Mouse (Mus musculus): ENCODE results near the gene Hax1. TPM values are rescaled to one million over a fixed set of nuclear protein-coding genes. Genes with fewer than 3 reads are reported as not detected.

The Hax1 gene
- 10 to 100 TPM; 45.2 to 50.2 TPM for total RNA-seq (2021)
- long read RNA-seq, experiment 1, transcript Hax1-201 (7 exons, 1,139 nt), result major isoform, 24 of 32 reads
- long read RNA-seq, experiment 1, partial matches to known transcripts, result 1 of 32 reads
- long read RNA-seq, experiment 1, other reads (novel, unspliced or antisense), result 3 of 32 reads
- long read RNA-seq, experiment 2, transcript Hax1-201 (7 exons, 1,139 nt), result major isoform, 27 of 35 reads
- long read RNA-seq, experiment 2, partial matches to known transcripts, result 0 of 35 reads
- long read RNA-seq, experiment 2, other reads (novel, unspliced or antisense), result 1 of 35 reads

GRCm38 (mm10) chr3:89998612-89999054, at the start of gene Hax1:
Gene Hax1, minus strand, starts transcription at chr3:89998780.
- intact Hi-C loops (cut with DNase I; ENCODE audit: low total_unique reads), result no loop called here
- peak; percentile 92 for DNase-seq

DNA sequence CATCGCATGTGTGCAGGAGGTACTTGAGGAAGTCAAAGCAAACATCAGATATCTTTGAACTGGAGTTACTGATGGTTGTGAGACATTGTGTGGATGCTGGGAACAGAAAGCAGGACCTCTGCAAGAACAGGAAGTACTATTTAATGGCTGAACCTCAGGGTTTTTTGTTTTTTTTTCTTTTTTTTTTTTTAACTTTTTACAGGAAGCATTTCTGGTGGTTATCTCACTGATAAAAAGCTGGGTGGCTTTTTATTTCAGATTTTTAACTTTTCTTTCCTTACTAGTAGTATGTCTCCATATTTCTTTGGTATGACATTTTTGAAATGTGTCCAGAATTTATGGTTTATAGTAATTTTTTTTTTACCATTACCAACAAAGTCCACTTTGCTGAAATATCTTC, 37.7 kb upstream of the Hax1 start:
- no peak for DNase-seq
- intact Hi-C loops (cut with DNase I; ENCODE audit: low total_unique reads), result no loop called here

DNA sequence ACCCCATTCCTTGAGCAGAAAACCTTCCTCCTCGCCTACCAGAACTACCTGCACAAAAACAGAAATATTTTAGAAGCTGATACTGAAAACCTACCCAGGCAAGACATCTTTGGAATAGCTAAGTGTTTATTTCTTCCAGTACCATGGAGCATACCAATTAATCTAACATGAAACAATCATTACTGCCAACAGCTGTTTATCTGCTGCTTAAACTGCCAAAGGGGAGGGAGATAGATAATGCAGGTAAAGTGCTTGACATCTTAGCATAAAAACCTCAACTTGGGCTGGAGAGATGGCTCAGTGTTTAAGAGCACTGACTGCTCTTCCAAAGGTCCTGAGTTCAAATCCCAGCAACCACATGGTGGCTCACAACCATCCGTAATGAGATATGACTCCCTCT, 36.1 kb upstream of the Hax1 start:
- DNase-seq, result no peak
- intact Hi-C loops (cut with DNase I; ENCODE audit: low total_unique reads), result no loop called here

DNA sequence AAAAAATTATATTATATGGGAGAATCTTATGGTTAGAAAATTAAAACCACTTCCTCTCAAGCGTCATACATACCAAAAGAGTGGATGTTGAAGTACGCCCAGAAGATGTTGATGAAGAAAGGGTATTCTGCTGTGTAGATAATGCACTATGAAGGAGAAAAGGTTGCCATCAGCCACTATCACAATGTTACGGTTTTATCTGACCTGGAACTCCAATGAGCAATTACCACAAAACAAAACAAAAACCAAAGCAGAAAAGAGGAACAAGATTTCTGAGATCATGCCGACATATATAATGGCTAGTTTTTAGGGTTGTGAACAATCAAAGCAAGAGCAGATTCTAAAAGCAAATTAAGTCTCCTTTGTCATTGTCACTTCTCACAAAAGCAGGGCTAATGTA, 18.0 kb upstream of the Hax1 start:
- no peak for DNase-seq
- intact Hi-C loops (cut with DNase I; ENCODE audit: low total_unique reads), result loop anchor here (10.0 kb wide), 1 partner anchor 1702 kb away; no protein-coding TSS in a partner anchor

GRCm38 (mm10) chr3:90010291-90010690, 11.7 kb upstream of the Hax1 start:
- DNase-seq, result no peak
- intact Hi-C loops (cut with DNase I; ENCODE audit: low total_unique reads), result loop anchor here (10.0 kb wide), 1 partner anchor 1695 kb away; no protein-coding TSS in a partner anchor

- DNase-seq, result no peak
- intact Hi-C loops (cut with DNase I; ENCODE audit: low total_unique reads), result no loop called here
Measured at GRCm38 (mm10) chr3:90004091-90004796, 5.7 kb upstream of the Hax1 start.

DNA sequence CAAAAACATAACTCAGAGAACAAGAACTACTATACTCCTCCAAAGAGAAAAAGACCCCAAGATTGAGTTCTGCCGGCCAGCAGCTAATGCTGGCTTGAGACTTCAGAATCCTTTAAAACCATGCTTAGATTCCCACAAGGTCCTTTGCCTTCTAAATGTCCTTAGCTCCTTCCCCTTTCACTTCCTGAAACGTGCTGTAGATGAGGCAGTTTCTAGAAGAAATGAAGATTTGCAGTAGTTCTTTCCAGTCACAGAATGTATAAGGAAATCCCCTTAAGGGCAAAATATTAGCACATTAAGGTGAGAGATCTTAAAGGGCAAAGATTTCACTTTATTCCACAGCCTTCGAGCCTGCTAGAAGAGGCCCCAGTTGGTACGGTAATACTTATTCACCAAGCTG, 1.2 kb upstream of the Hax1 start:
- DNase-seq, result no peak
- intact Hi-C loops (cut with DNase I; ENCODE audit: low total_unique reads), result no loop called here

GRCm38 (mm10) chr3:89999090-89999489, 510 bp upstream of the Hax1 start:
- DNase-seq, result no peak
- intact Hi-C loops (cut with DNase I; ENCODE audit: low total_unique reads), result no loop called here

DNA sequence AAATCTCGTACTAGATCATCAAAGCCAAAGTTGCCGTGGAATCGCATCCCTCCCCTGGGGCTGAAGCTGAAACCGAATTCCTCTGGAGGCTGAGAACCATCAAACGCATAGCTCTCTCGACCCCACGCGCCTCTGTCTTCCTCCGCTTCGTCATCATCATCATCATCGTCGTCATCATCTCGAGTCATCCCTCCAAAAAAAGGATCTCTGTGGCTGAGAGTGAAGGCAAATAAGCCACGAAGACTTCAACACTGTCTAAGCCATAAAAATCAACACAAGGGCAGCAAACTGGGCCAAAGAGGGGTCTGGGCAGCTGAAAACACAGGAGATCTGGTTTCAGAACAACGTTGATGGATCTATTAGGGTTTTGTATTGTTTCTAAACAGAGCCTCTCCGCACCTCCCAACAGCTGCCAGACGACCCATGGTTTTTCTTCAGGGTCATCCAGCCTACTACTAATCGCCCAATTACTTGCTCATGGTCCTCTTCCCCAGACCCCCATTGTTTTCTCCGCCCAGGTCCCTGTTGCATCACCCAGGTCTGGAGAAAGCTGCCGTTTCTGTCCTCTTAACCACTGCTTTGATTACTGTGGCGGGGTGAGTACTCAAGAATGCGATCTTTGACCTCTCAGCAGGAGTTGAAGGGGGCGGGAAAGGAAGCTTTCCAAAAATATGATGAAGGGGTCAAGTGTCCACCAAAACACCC, 637 bp downstream of the Hax1 start:
- intact Hi-C loops (cut with DNase I; ENCODE audit: low total_unique reads), result no loop called here
- no peak for DNase-seq

DNA sequence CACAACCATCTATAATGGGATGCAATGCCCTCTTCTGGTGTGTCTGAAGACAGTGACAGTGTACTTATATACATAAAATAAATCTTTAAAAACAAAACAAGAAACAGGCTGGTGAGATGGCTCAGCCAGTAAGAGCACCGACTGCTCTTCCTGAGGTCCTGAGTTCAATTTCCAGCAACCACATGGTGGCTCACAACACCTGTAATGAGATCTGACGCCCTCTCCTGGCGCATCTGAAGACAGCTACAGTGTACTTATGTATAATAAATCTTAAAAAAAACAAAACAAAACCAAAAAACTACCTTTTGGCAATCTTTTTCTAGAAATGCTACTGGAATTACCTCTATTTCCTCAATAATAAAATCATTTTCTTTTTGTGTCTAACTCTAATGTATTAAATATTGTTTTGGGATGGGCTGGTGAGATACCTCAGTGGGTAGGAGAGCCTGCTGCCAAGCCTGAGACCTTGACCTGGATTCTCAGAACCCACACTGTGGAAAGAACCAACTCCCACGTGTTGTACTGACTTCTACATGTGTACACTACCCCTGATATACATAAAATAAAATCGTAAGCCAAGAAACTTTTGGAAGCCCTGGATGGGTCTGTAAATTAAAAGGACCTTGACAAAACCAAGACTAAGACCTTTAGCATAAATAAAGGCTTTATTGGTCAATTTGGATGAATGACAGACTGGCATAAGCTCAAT, 3.6 kb downstream of the Hax1 start:
- intact Hi-C loops (cut with DNase I; ENCODE audit: low total_unique reads), result no loop called here
- no peak for DNase-seq

DNA sequence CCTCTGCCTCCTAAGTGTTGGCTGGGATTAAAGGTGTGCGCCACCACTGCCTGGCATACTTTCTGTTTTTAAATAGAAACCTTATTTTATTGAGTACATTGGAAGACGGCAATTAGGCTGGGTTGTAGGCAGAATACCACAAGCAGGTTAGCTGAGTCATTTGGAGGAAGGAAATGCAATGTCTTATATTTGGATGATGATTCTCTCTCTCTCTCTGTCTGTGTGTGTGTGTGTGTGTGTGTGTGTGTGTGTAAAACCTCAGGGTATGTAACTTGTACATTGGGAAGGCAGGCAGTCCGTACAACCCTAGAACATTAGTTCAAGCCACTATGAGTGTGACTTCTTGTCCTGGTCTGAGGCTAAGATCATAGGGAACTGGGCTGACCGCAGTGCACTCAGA, 10.8 kb downstream of the Hax1 start:
- no peak for DNase-seq
- intact Hi-C loops (cut with DNase I; ENCODE audit: low total_unique reads), result no loop called here

DNA sequence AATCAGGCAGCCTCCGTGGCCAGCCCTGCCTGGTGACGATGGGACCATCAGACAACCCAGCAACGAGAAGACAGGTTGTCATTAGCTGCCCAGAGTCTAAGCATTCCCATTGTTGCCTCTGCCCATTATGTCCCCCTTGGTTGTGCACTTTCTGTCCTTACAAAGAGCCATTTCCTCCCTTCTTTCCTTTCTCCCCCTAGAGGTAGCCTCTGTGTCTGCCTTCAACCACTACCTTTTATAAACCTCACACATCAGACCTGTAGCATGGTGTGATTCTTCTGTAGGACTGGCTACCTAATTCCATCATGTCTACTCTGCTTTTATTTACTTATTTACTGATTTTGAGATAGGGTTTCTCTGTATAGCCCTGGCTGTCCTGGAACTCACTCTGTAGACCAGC, 11.4 kb downstream of the Hax1 start:
- DNase-seq, result no peak
- intact Hi-C loops (cut with DNase I; ENCODE audit: low total_unique reads), result no loop called here

- no peak for DNase-seq
- intact Hi-C loops (cut with DNase I; ENCODE audit: low total_unique reads), result no loop called here
Measured at GRCm38 (mm10) chr3:89982426-89982825, 16.2 kb downstream of the Hax1 start.

DNA sequence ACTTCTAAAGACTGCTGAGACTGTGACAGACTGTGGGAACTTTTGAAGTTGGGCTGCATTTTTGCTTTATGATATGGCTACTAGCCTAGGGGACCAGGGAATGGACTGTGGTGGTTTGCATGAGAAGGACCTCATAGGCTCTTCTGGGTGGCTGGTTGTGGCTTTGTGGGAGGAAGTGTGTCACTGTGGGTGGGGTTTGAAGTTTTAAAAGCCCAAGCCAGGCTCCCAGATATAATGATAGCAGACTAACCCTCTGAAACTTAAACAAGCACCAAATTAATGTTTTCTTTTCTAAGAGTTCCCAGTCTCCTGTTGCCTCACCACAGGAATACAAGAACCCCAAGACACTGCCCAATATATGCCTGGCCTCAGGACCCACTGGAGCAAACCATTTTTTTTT, 21.7 kb downstream of the Hax1 start:
- intact Hi-C loops (cut with DNase I; ENCODE audit: low total_unique reads), result no loop called here
- no peak for DNase-seq

- DNase-seq, result no peak
- intact Hi-C loops (cut with DNase I; ENCODE audit: low total_unique reads), result no loop called here
Measured at GRCm38 (mm10) chr3:89968509-89968908, 30.1 kb downstream of the Hax1 start.

GRCm38 (mm10) chr3:89966946-89967345, 31.6 kb downstream of the Hax1 start:
- no peak for DNase-seq
- intact Hi-C loops (cut with DNase I; ENCODE audit: low total_unique reads), result no loop called here

- intact Hi-C loops (cut with DNase I; ENCODE audit: low total_unique reads), result no loop called here
- DNase-seq, result no peak
Measured at GRCm38 (mm10) chr3:89965972-89966371, 32.6 kb downstream of the Hax1 start.

DNA sequence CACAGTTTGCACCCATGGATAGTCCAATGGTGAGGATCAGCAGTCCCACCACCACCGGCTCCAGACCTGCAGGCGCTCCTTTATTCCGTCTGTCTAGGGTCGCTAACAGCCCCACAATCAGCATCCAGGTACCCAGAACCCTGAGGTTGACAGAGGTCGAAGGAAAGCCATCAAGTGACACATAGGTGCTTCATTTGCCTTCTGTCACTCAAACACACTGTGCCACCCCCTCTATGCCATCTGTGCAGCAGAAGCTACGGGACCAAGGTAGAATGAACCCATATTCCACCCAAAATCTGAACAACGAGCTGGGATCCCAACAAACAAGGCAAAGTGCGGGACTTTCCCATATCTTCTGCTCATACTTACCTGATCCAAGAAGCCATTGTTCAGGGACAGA, 33.0 kb downstream of the Hax1 start:
- intact Hi-C loops (cut with DNase I; ENCODE audit: low total_unique reads), result no loop called here
- no peak for DNase-seq

DNA sequence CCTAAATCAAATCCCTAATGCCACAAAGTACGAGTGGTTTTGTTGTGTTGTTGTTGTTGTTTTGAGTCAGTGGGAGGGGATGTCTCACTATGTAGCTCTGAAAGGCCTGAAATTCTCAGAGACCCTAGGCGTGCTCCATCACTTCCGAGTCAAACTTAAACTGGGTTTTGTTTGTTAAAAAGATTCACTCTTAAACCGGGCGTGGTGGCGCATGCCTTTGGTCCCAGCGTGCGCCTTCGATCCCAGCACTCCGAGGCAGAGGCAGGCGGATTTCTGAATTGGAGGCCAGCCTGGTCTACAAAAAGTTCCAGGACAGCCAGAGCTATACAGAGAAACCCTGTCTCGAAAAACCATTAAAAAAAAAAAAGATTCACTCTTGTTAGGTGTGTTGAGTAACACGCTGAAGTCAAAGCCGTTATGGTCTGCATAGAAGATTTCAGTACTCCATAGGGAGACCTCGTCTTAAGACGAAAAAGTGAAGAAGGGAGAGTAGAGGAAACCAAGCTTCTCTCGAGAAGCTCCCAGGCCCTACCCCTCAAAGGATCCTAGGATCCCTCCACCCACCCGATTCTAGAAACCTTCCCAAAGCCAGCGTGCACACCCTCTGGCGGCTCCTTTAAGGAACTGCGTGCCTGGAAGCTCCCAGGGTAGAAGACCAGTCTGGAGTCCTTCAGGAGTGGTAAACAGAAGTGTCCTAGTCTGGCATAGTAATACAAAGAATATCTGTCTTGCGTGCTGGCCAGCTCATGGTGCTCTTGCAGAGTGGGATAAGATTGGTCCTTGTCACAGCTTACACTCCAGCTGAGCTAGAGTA, 34.4 kb downstream of the Hax1 start:
- DNase-seq, result peak; percentile 65
- intact Hi-C loops (cut with DNase I; ENCODE audit: low total_unique reads), result no loop called here
